Mouse (Mus musculus): ENCODE results near the gene Zfp991. TPM values are rescaled to one million over a fixed set of nuclear protein-coding genes. Genes with fewer than 3 reads are reported as not detected.

Zfp991 gene
- polyA plus RNA-seq, 1 experiment from 2014 or later, result 8.3 TPM

Other genes starting within 250 kb of the Zfp991 start
- not detected in 2 replicates for gene Gm21411, start 222.4 kb upstream of the Zfp991 start, polyA plus RNA-seq (2016; fragmentation: Nextera tagmentation; extraction: Ambion mirVana)
- gene Zfp989, start 160.1 kb upstream of the Zfp991 start, polyA plus RNA-seq (2016; fragmentation: Nextera tagmentation; extraction: Ambion mirVana), result not detected in 2 replicates
- gene Rex2, start 110.2 kb upstream of the Zfp991 start, polyA plus RNA-seq (2016; fragmentation: Nextera tagmentation; extraction: Ambion mirVana), result not detected in 2 replicates
- 0.11 and 0.16 TPM in 2 replicates for gene Zfp988, start 173.6 kb downstream of the Zfp991 start, polyA plus RNA-seq (2016; fragmentation: Nextera tagmentation; extraction: Ambion mirVana)
- 0.15 TPM in 1 of 2 replicates, not detected in the other for gene Zfp978, start 229.3 kb downstream of the Zfp991 start, polyA plus RNA-seq (2016; fragmentation: Nextera tagmentation; extraction: Ambion mirVana)